Mouse (Mus musculus): ENCODE measurements around the gene Celsr2. TPM values are rescaled to one million over a fixed set of nuclear protein-coding genes. Genes with fewer than 3 reads are reported as not detected.

Celsr2 gene
- total and polyA plus RNA-seq, 2 experiments: 0.18 to 0.60 TPM

- WGBS: 76% methylated on average over 8 of the region's 8 CpGs
- Histone ChIP-seq H3K36me3 (ENCODE audit: control insufficient read depth, insufficient read depth, low read length) (no peaks in the 10 kb centered on the region), H3K27me3 (ENCODE audit: control insufficient read depth, insufficient read depth, low read length) (no peaks in the 10 kb centered on the region), H3K4me3 (ENCODE audit: insufficient read depth, low read depth, low read length) (no peak overlapping the region), H3K4me1 (ENCODE audit: control insufficient read depth, insufficient read depth, low read length) (no peaks in the 10 kb centered on the region), H3K27ac (replicated peaks; ENCODE audit: insufficient read depth, low read depth, low read length) (no peak overlapping the region), H3K9ac (ENCODE audit: low read depth, low read length) (no peak overlapping the region), H3K79me2 (ENCODE audit: control insufficient read depth, insufficient read depth, low read length) (no peaks in the 10 kb centered on the region)
- TF ChIP-seq CTCF (IDR thresholded peaks at IDR 0.05; ENCODE audit: low read depth, low read length) (no peak), POLR2A (IDR thresholded peaks at IDR 0.05; ENCODE audit: extremely low read depth, insufficient read depth, low read length) (no peak)
- no peak for DNase-seq (ENCODE audit: extremely low read depth, low read depth, low spot score)
These were observed 5.5 kb downstream of the Celsr2 start for GRCm38 (mm10) chr3:108409656-108410358.

- Histone ChIP-seq H3K4me3 (ENCODE audit: insufficient read depth, low read depth, low read length) (no peak overlapping the region), H3K27me3 (ENCODE audit: control insufficient read depth, insufficient read depth, low read length) (no peaks in the 10 kb centered on the region), H3K4me1 (ENCODE audit: control insufficient read depth, insufficient read depth, low read length) (no peaks in the 10 kb centered on the region), H3K9ac (ENCODE audit: low read depth, low read length) (no peak overlapping the region), H3K79me2 (ENCODE audit: control insufficient read depth, insufficient read depth, low read length) (no peaks in the 10 kb centered on the region), H3K27ac (replicated peaks; ENCODE audit: insufficient read depth, low read depth, low read length) (no peak overlapping the region), H3K36me3 (ENCODE audit: control insufficient read depth, insufficient read depth, low read length) (no peaks in the 10 kb centered on the region)
- TF ChIP-seq POLR2A (IDR thresholded peaks at IDR 0.05; ENCODE audit: extremely low read depth, insufficient read depth, low read length): no peak
- no peak for TF ChIP-seq CTCF (IDR thresholded peaks at IDR 0.05; ENCODE audit: low read depth, low read length)
- 91% methylated on average over 8 of the region's 8 CpGs for WGBS
- no peak for DNase-seq (ENCODE audit: extremely low read depth, low read depth, low spot score)
These were observed 6.8 kb downstream of the Celsr2 start for GRCm38 (mm10) chr3:108408517-108409008.

GRCm38 (mm10) chr3:108406306-108406885 is 9.0 kb downstream of the Celsr2 start:
- no peak overlapping the region for H3K4me3 ChIP-seq (ENCODE audit: insufficient read depth, low read depth, low read length)

DNA sequence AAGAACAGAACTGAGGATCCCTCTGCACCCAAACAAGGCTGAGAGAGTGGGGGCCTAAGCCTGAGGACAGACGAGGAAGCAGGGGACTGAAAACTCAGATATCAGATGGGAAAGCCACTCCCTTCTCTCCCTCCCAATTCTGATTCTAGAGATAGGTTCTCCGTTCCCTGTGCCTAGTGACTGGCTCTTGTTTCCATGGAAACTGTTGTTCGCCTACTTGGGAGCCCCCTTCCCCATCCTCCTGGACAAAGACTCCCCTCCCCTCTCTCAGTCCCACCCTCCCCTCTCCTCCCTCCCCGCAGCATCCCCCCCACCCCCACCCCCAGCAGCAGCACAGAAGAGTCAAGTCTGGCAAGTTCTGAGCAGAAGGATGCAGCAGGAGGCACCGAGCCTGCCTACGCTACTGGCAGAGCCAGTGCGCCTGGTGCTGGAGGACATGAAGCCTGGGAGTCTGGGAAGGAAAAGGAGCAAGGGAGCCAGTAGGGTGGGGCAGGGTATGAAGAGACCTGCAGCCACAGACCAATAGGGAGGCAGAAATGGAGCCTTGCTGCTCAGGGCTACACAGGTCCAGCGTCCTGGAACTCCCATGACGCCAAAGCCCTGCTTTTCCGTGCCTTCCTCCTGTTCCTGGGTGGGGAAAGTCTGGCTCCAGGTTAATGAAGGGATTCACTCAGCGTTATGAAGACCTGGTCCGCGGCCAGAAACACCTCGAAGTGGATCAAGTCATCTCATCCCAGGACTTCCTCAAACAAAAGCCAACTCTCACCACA is 9.6 kb downstream of the Celsr2 start:
- Histone ChIP-seq H3K4me1 (ENCODE audit: control insufficient read depth, insufficient read depth, low read length) (no peaks in the 10 kb centered on the region), H3K36me3 (ENCODE audit: control insufficient read depth, insufficient read depth, low read length) (no peaks in the 10 kb centered on the region), H3K4me3 (ENCODE audit: insufficient read depth, low read depth, low read length) (no peak overlapping the region), H3K27me3 (ENCODE audit: control insufficient read depth, insufficient read depth, low read length) (no peaks in the 10 kb centered on the region), H3K79me2 (ENCODE audit: control insufficient read depth, insufficient read depth, low read length) (no peaks in the 10 kb centered on the region), H3K27ac (replicated peaks; ENCODE audit: insufficient read depth, low read depth, low read length) (no peak overlapping the region), H3K9ac (ENCODE audit: low read depth, low read length) (no peak overlapping the region)
- WGBS: 61% methylated on average over 14 of the region's 14 CpGs
- DNase-seq (ENCODE audit: extremely low read depth, low read depth, low spot score): no peak
- TF ChIP-seq CTCF (IDR thresholded peaks at IDR 0.05; ENCODE audit: low read depth, low read length): no peak
- TF ChIP-seq POLR2A (IDR thresholded peaks at IDR 0.05; ENCODE audit: extremely low read depth, insufficient read depth, low read length): no peak

More at GRCm38 (mm10) chr3:108406306-108406885, 9.0 kb downstream of the Celsr2 start:
- DNase-seq (ENCODE audit: extremely low read depth, low read depth, low spot score): no peak
- WGBS: 91% methylated on average over 24 of the region's 24 CpGs
- Histone ChIP-seq H3K36me3 (ENCODE audit: control insufficient read depth, insufficient read depth, low read length) (no peaks in the 10 kb centered on the region), H3K79me2 (ENCODE audit: control insufficient read depth, insufficient read depth, low read length) (no peaks in the 10 kb centered on the region), H3K4me1 (ENCODE audit: control insufficient read depth, insufficient read depth, low read length) (no peaks in the 10 kb centered on the region), H3K9ac (ENCODE audit: low read depth, low read length) (no peak overlapping the region), H3K27me3 (ENCODE audit: control insufficient read depth, insufficient read depth, low read length) (no peaks in the 10 kb centered on the region), H3K27ac (replicated peaks; ENCODE audit: insufficient read depth, low read depth, low read length) (no peak overlapping the region)
- TF ChIP-seq POLR2A (IDR thresholded peaks at IDR 0.05; ENCODE audit: extremely low read depth, insufficient read depth, low read length) (no peak), CTCF (IDR thresholded peaks at IDR 0.05; ENCODE audit: low read depth, low read length) (no peak)

GRCm38 (mm10) chr3:108402528-108402920 is 12.8 kb downstream of the Celsr2 start:
- no peaks in the 10 kb centered on the region for H3K27me3 ChIP-seq (ENCODE audit: control insufficient read depth, insufficient read depth, low read length)

More at GRCm38 (mm10) chr3:108402528-108402920, 12.8 kb downstream of the Celsr2 start:
- no peak overlapping the region for H3K4me3 ChIP-seq (ENCODE audit: insufficient read depth, low read depth, low read length)
- DNase-seq (ENCODE audit: extremely low read depth, low read depth, low spot score): no peak
- no peak overlapping the region for H3K27ac ChIP-seq (replicated peaks; ENCODE audit: insufficient read depth, low read depth, low read length)
- H3K4me1 ChIP-seq (ENCODE audit: control insufficient read depth, insufficient read depth, low read length): no peaks in the 10 kb centered on the region
- H3K36me3 ChIP-seq (ENCODE audit: control insufficient read depth, insufficient read depth, low read length): no peaks in the 10 kb centered on the region
- TF ChIP-seq POLR2A (IDR thresholded peaks at IDR 0.05; ENCODE audit: extremely low read depth, insufficient read depth, low read length) (no peak), CTCF (IDR thresholded peaks at IDR 0.05; ENCODE audit: low read depth, low read length) (no peak)
- no peak overlapping the region for H3K9ac ChIP-seq (ENCODE audit: low read depth, low read length)
- 90% methylated on average over 15 of the region's 15 CpGs for WGBS
- H3K79me2 ChIP-seq (ENCODE audit: control insufficient read depth, insufficient read depth, low read length): no peaks in the 10 kb centered on the region
